Mouse (Mus musculus): ENCODE measurements around the gene Arvcf. TPM values are rescaled to one million over a fixed set of nuclear protein-coding genes. Genes with fewer than 3 reads are reported as not detected.

Arvcf gene
- polyA plus RNA-seq, 1 experiment from 2014 or later, result 33.1 TPM

- Histone ChIP-seq H3K4me2 (ENCODE audit: low read depth, low read length) (peak overlapping the region; percentile 51), H3K36me3 (ENCODE audit: control insufficient read depth, insufficient read depth) (peaks cover 27% of the 10 kb centered on the region), H3K9me3 (replicated peaks; ENCODE audit: control insufficient read depth, low read length) (no peaks in the 10 kb centered on the region), H3K27me3 (ENCODE audit: control insufficient read depth, insufficient read depth, low read length) (no peaks in the 10 kb centered on the region), H3K4me1 (ENCODE audit: control insufficient read depth, insufficient read depth, low read length) (peaks cover 36% of the 10 kb centered on the region), H3K27ac (ENCODE audit: low read length) (peak overlapping the region; percentile 97), H3K9ac (ENCODE audit: low read length) (peak overlapping the region; percentile 65), H3K4me3 (ENCODE audit: low read length) (no peak overlapping the region)
- ATAC-seq (replicated peaks; ENCODE audit: extremely low read depth, insufficient read depth, low FRiP score), result peak; percentile 53
- WGBS, result 25% methylated on average over 6 of the region's 7 CpGs
Measured at GRCm38 (mm10) chr16:18395620-18396036, 47.6 kb downstream of the Arvcf start.

DNA sequence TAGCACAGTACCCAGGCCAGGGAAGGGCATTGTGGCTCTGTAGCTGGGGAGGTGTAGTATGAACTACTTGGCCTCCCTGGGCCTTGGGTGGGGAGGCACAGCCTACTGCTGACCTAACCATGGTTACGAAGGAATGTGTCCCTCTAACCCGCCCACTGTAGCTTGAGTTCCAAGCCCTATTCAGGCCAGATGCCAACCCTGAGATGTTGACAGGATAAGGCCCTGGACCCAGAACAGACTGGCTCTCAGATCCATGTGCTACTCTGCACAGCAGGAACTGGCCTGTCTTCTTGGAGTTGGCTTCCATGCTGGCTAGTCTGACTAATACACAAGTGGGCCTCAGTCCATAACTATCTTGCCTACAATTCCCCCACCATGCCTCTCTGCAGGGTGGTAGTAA is 48.2 kb downstream of the Arvcf start:
- H3K4me1 ChIP-seq (ENCODE audit: control insufficient read depth, insufficient read depth, low read length), result peaks cover 42% of the 10 kb centered on the region
- H3K27me3 ChIP-seq (ENCODE audit: control insufficient read depth, insufficient read depth, low read length), result no peaks in the 10 kb centered on the region
- WGBS, result 44% methylated on average over 2 of the region's 2 CpGs
- peak overlapping the region; percentile 51; the same call in 1 of the 2 replicates for H3K4me2 ChIP-seq (ENCODE audit: low read depth, low read length)
- peak overlapping the region; percentile 97 for H3K27ac ChIP-seq (ENCODE audit: low read length)
- no peaks in the 10 kb centered on the region for H3K9me3 ChIP-seq (replicated peaks; ENCODE audit: control insufficient read depth, low read length)
- H3K9ac ChIP-seq (ENCODE audit: low read length), result peak overlapping the region; percentile 48
- ATAC-seq (replicated peaks; ENCODE audit: extremely low read depth, insufficient read depth, low FRiP score), result no peak
- H3K36me3 ChIP-seq (ENCODE audit: control insufficient read depth, insufficient read depth), result peaks cover 27% of the 10 kb centered on the region
- no peak overlapping the region for H3K4me3 ChIP-seq (ENCODE audit: low read length)

DNA sequence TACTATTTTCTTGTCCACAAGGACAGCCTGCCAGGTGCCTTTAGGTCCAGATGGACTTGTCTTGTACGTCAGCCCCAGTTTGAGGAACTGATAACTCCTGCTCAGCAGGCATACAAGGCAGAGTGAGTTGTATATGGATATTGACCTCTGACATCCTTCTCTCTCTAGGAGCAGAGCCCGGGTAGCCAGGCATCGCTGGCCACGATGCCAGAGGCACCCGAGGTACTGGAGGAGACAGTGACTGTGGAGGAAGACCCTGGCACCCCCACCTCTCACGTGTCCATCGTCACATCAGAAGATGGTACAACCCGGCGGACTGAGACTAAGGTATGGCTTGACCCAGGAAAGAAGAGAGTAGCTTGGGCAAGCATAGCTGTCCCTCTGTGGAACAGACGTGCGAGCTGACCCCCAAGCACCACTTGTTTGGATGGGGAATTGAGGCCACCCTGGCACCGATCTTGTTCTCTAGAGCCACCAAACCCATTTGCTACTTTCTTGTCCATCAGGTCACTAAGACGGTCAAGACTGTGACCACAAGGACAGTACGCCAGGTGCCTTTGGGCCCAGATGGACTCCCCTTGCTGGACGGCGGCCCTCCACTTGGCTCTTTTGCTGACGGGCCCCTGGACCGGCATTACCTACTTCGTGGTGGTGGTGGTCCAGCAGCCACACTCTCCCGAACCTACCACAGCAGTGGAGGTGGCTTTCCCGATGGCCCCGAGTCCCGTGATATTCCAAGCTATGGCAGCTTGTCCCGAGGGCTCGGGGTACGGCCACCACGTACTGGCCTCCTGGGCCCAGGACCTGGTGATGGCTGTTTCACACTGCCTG is 49.0 kb downstream of the Arvcf start:
- no peaks in the 10 kb centered on the region for H3K27me3 ChIP-seq (ENCODE audit: control insufficient read depth, insufficient read depth, low read length)
- H3K27ac ChIP-seq (ENCODE audit: low read length), result peak overlapping the region; percentile 97
- no peak overlapping the region for H3K9ac ChIP-seq (ENCODE audit: low read length)
- H3K36me3 ChIP-seq (ENCODE audit: control insufficient read depth, insufficient read depth), result peaks cover 31% of the 10 kb centered on the region
- no peaks in the 10 kb centered on the region for H3K9me3 ChIP-seq (replicated peaks; ENCODE audit: control insufficient read depth, low read length)
- no peak overlapping the region for H3K4me2 ChIP-seq (ENCODE audit: low read depth, low read length)
- peaks cover 43% of the 10 kb centered on the region for H3K4me1 ChIP-seq (ENCODE audit: control insufficient read depth, insufficient read depth, low read length)
- no peak overlapping the region for H3K4me3 ChIP-seq (ENCODE audit: low read length)
- 96% methylated on average over 27 of the region's 27 CpGs for WGBS
- ATAC-seq (replicated peaks; ENCODE audit: extremely low read depth, insufficient read depth, low FRiP score), result no peak

- 72% methylated on average over 9 of the region's 9 CpGs for WGBS
- Histone ChIP-seq H3K27ac (ENCODE audit: low read length) (no peak overlapping the region; the same call in 1 of the 2 replicates), H3K9me3 (replicated peaks; ENCODE audit: control insufficient read depth, low read length) (no peaks in the 10 kb centered on the region), H3K4me3 (ENCODE audit: low read length) (no peak overlapping the region), H3K27me3 (ENCODE audit: control insufficient read depth, insufficient read depth, low read length) (no peaks in the 10 kb centered on the region), H3K9ac (ENCODE audit: low read length) (0 out of 2 replicates have a peak overlapping the region, but pooled peaks have one; percentile 12), H3K36me3 (ENCODE audit: control insufficient read depth, insufficient read depth) (peaks cover 45% of the 10 kb centered on the region), H3K4me2 (ENCODE audit: low read depth, low read length) (no peak overlapping the region), H3K4me1 (ENCODE audit: control insufficient read depth, insufficient read depth, low read length) (peaks cover 25% of the 10 kb centered on the region)
- ATAC-seq (replicated peaks; ENCODE audit: extremely low read depth, insufficient read depth, low FRiP score), result no peak
Measured at GRCm38 (mm10) chr16:18400028-18400427, 52.0 kb downstream of the Arvcf start.

DNA sequence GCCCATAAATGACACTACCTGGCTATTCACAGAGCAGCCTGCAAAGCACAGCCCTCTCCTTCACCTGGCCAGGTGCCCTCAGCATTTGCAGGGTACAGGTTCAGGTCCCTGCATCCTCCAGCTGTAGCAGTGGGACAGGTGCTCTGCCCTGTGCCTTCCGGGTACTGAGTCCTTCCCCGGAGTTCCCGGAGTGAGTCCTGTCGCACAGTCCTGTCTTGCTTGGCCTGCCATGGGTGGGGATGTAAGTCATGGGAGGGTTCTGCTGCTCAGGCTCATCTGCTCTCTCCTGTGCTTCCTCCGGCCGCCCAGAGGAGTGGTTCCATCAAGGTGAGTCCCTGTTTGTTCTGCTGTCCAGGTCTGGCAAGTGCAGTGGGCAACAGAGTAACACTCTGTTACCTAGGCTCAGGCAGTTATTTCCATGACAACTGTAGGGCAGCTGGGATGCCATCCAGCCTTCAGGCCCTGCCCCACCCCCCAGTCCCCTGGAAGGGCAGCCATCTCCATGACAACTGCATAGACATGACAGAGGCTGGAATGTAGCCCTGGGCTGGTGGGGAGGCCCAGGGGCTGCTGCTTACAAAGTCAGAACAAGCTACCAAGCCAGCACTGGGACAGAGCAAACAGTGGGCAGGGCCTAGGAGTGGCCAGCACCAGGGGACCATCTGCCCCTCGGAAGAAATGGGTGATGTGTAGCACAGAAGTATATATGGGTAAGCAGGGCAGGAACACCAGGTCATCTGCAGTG is 52.7 kb downstream of the Arvcf start:
- Histone ChIP-seq H3K4me3 (ENCODE audit: low read length) (no peak overlapping the region), H3K36me3 (ENCODE audit: control insufficient read depth, insufficient read depth) (peaks cover 46% of the 10 kb centered on the region), H3K27me3 (ENCODE audit: control insufficient read depth, insufficient read depth, low read length) (no peaks in the 10 kb centered on the region), H3K4me2 (ENCODE audit: low read depth, low read length) (no peak overlapping the region), H3K4me1 (ENCODE audit: control insufficient read depth, insufficient read depth, low read length) (peaks cover 23% of the 10 kb centered on the region), H3K27ac (ENCODE audit: low read length) (peak overlapping the region; percentile 19), H3K9ac (ENCODE audit: low read length) (0 out of 2 replicates have a peak overlapping the region, but pooled peaks have one; percentile 12), H3K9me3 (replicated peaks; ENCODE audit: control insufficient read depth, low read length) (no peaks in the 10 kb centered on the region)
- WGBS, result 42% methylated on average over 7 of the region's 7 CpGs
- peak; percentile 24; the same call in 1 of the 2 replicates for ATAC-seq (replicated peaks; ENCODE audit: extremely low read depth, insufficient read depth, low FRiP score)

- no peaks in the 10 kb centered on the region for H3K9me3 ChIP-seq (replicated peaks; ENCODE audit: control insufficient read depth, low read length)
- no peak overlapping the region for H3K4me3 ChIP-seq (ENCODE audit: low read length)
- H3K4me2 ChIP-seq (ENCODE audit: low read depth, low read length), result no peak overlapping the region
- no peak overlapping the region for H3K9ac ChIP-seq (ENCODE audit: low read length)
- H3K27ac ChIP-seq (ENCODE audit: low read length), result no peak overlapping the region
- peaks cover 32% of the 10 kb centered on the region for H3K4me1 ChIP-seq (ENCODE audit: control insufficient read depth, insufficient read depth, low read length)
- peaks cover 37% of the 10 kb centered on the region for H3K36me3 ChIP-seq (ENCODE audit: control insufficient read depth, insufficient read depth)
- 80% methylated on average over 12 of the region's 12 CpGs for WGBS
- no peaks in the 10 kb centered on the region for H3K27me3 ChIP-seq (ENCODE audit: control insufficient read depth, insufficient read depth, low read length)
- ATAC-seq (replicated peaks; ENCODE audit: extremely low read depth, insufficient read depth, low FRiP score), result no peak
Measured at GRCm38 (mm10) chr16:18403285-18403684, 55.3 kb downstream of the Arvcf start.

GRCm38 (mm10) chr16:18405091-18405854 is 57.3 kb downstream of the Arvcf start:
- 79% methylated on average over 13 of the region's 13 CpGs for WGBS
- H3K27me3 ChIP-seq (ENCODE audit: control insufficient read depth, insufficient read depth, low read length), result no peaks in the 10 kb centered on the region
- peaks cover 28% of the 10 kb centered on the region for H3K36me3 ChIP-seq (ENCODE audit: control insufficient read depth, insufficient read depth)
- H3K27ac ChIP-seq (ENCODE audit: low read length), result no peak overlapping the region
- H3K4me1 ChIP-seq (ENCODE audit: control insufficient read depth, insufficient read depth, low read length), result peaks cover 38% of the 10 kb centered on the region
- H3K4me3 ChIP-seq (ENCODE audit: low read length), result no peak overlapping the region
- H3K4me2 ChIP-seq (ENCODE audit: low read depth, low read length), result no peak overlapping the region
- H3K9me3 ChIP-seq (replicated peaks; ENCODE audit: control insufficient read depth, low read length), result no peaks in the 10 kb centered on the region
- no peak for ATAC-seq (replicated peaks; ENCODE audit: extremely low read depth, insufficient read depth, low FRiP score)
- no peak overlapping the region for H3K9ac ChIP-seq (ENCODE audit: low read length)

- no peaks in the 10 kb centered on the region for H3K9me3 ChIP-seq (replicated peaks; ENCODE audit: control insufficient read depth, low read length)
- no peak overlapping the region for H3K4me3 ChIP-seq (ENCODE audit: low read length)
- 84% methylated on average over 2 of the region's 2 CpGs for whole genome bisulfite sequencing
- 0 out of 2 replicates have a peak overlapping the region, but pooled peaks have one; percentile 12 for H3K27ac ChIP-seq (ENCODE audit: low read length)
- ATAC-seq (replicated peaks; ENCODE audit: extremely low read depth, insufficient read depth, low FRiP score), result no peak
- peaks cover 32% of the 10 kb centered on the region for H3K36me3 ChIP-seq (ENCODE audit: control insufficient read depth, insufficient read depth)
- H3K4me2 ChIP-seq (ENCODE audit: low read depth, low read length), result no peak overlapping the region
- H3K4me1 ChIP-seq (ENCODE audit: control insufficient read depth, insufficient read depth, low read length), result peaks cover 32% of the 10 kb centered on the region
- H3K9ac ChIP-seq (ENCODE audit: low read length), result peak overlapping the region; percentile 49
- H3K27me3 ChIP-seq (ENCODE audit: control insufficient read depth, insufficient read depth, low read length), result no peaks in the 10 kb centered on the region
Measured at GRCm38 (mm10) chr16:18405876-18406275, 57.9 kb downstream of the Arvcf start.

Measured in heart, embryonic 16.5 days (tissue).